Mouse (Mus musculus) C2C12 (cell line): ENCODE measurements around the gene Spsb3.

Experiments used
- CTCF ChIP-seq: IDR thresholded peaks from one replicate; pipeline ENCODE4 v1.5.1; 2011; ENCODE audit not compliant: control insufficient read depth, insufficient read depth, insufficient read length
- FOSL1 ChIP-seq: IDR thresholded peaks from one replicate; pipeline ENCODE4 v1.8.0; 2011; ENCODE audit warnings: mild to moderate bottlenecking, low read length; ENCODE audit not compliant: poor library complexity, insufficient read depth, severe bottlenecking
- MAX ChIP-seq: IDR thresholded peaks from one replicate; pipeline ENCODE4 v1.6.1; 2011; ENCODE audit warnings: mild to moderate bottlenecking, control low read depth
- MYOD1 ChIP-seq: IDR thresholded peaks from one replicate; pipeline ENCODE4 v1.6.1; 2011; ENCODE audit warnings: low read depth; ENCODE audit not compliant: control insufficient read depth, insufficient read length
- USF1 ChIP-seq: IDR thresholded peaks from one replicate; pipeline ENCODE4 v1.6.1; 2011; ENCODE audit warnings: low read depth, mild to moderate bottlenecking, control low read depth, moderate library complexity

- TF ChIP-seq CTCF = no peak
- no peak for TF ChIP-seq MYOD1
- TF ChIP-seq USF1 = no peak
- peak; percentile 19 for TF ChIP-seq MAX
- TF ChIP-seq FOSL1 = no peak
Observed at GRCm38 (mm10) chr17:24936259-24937237, 50.1 kb downstream of the Spsb3 start, which contains the start of gene Mapk8ip3.
